Mouse (Mus musculus): ENCODE results near the gene Slamf8.

GRCm38 (mm10) chr1:172548501-172548900 is 41.9 kb downstream of the Slamf8 start:
- TF ChIP-seq ZNF384 (IDR thresholded peaks at IDR 0.05; ENCODE audit: low read depth, low read length) (no peak), HCFC1 (IDR thresholded peaks at IDR 0.05; ENCODE audit: borderline replicate concordance, insufficient read depth, low read length) (no peak)
